Mouse (Mus musculus): Measurements from ENCODE around the gene Adh6b. TPM values are rescaled to one million over a fixed set of nuclear protein-coding genes. Genes with fewer than 3 reads are reported as not detected.

The Adh6b gene
- polyA plus RNA-seq, 1 experiment: 0.05 TPM

DNA sequence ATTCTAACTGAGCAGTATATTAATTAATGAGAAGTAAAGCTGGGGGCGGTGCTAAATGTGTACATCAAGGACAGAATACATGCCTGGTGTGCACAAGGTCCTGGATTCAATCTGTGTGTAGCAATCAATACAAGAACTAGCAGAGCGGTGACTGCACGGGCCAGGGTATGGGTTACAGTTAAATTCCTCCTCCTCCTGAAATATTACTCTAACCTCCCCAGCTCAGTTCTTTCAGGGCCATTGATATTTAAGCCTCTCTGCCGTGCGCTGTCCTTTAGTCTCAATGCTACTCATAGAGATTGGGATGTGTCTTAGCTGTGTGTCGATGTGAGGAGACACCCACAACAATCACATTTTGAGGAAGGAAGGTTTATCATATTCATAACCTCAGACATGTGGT lies 45.6 kb downstream of the Adh6b start:
- H3K4me3 ChIP-seq (ENCODE audit: control insufficient read depth, low read depth, low read length): no peak overlapping the region
- no peak overlapping the region for H3K27ac ChIP-seq (ENCODE audit: control insufficient read depth, insufficient read depth, low read depth, low read length)
- no peaks in the 10 kb centered on the region for H3K27me3 ChIP-seq (ENCODE audit: control insufficient read depth, insufficient read depth, low read length)
- TF ChIP-seq POLR2A (IDR thresholded peaks at IDR 0.05; ENCODE audit: control insufficient read depth, low read depth, low read length): no peak
- no peak for TF ChIP-seq CTCF (IDR thresholded peaks at IDR 0.05; ENCODE audit: control insufficient read depth, insufficient read depth, insufficient replicate concordance, low read depth, low read length)
- H3K36me3 ChIP-seq (ENCODE audit: control insufficient read depth, insufficient read depth, low read length): no peaks in the 10 kb centered on the region
- H3K4me1 ChIP-seq (ENCODE audit: control insufficient read depth, insufficient read depth, low read length): no peaks in the 10 kb centered on the region

DNA sequence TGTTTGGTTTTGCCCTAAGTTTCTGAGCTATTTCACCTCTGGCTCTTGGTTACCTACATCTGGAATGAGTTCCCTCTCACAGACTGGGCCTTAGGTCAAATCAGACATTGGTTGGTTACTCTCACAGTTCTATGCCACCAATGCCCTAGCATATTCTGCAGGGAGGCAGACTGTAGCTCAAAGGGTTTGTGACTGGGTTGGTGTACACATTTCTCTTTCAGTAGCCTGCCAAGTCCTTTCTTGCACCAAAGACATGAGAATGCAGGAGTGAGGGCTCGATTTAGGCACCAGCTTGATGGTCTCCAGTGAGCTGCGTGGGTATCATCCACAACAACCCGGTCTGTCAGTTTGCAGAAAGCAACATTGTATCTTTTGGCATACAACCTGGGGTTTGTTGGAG lies 63.3 kb downstream of the Adh6b start:
- H3K27me3 ChIP-seq (ENCODE audit: control insufficient read depth, insufficient read depth, low read length): no peaks in the 10 kb centered on the region
- H3K4me1 ChIP-seq (ENCODE audit: control insufficient read depth, insufficient read depth, low read length): no peaks in the 10 kb centered on the region
- H3K4me3 ChIP-seq (ENCODE audit: control insufficient read depth, low read depth, low read length): no peak overlapping the region
- no peak for TF ChIP-seq CTCF (IDR thresholded peaks at IDR 0.05; ENCODE audit: control insufficient read depth, insufficient read depth, insufficient replicate concordance, low read depth, low read length)
- TF ChIP-seq POLR2A (IDR thresholded peaks at IDR 0.05; ENCODE audit: control insufficient read depth, low read depth, low read length): no peak
- no peak overlapping the region for H3K27ac ChIP-seq (ENCODE audit: control insufficient read depth, insufficient read depth, low read depth, low read length)
- H3K36me3 ChIP-seq (ENCODE audit: control insufficient read depth, insufficient read depth, low read length): no peaks in the 10 kb centered on the region

DNA sequence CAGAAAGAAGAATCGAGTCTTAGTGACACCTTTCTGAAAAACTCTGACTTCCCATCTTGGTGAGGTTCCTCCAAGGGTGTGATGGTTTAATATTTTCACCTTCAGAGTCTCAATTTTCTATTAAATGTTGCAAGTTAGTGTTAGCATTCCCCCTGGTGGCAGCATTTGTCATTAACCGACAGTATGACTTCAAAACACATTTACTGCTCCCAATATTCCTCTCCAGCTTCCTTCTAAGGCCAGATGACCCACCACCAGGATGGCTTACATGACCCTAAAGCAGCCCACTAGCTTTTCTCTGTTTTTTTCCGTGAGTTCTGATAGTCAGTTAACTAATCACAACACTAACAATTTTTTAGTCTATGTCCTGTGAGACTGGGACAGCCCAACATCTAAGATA lies 63.8 kb downstream of the Adh6b start:
- no peak overlapping the region for H3K27ac ChIP-seq (ENCODE audit: control insufficient read depth, insufficient read depth, low read depth, low read length)
- TF ChIP-seq POLR2A (IDR thresholded peaks at IDR 0.05; ENCODE audit: control insufficient read depth, low read depth, low read length) (no peak), CTCF (IDR thresholded peaks at IDR 0.05; ENCODE audit: control insufficient read depth, insufficient read depth, insufficient replicate concordance, low read depth, low read length) (no peak)
- no peak overlapping the region for H3K4me3 ChIP-seq (ENCODE audit: control insufficient read depth, low read depth, low read length)
- H3K36me3 ChIP-seq (ENCODE audit: control insufficient read depth, insufficient read depth, low read length): no peaks in the 10 kb centered on the region
- H3K27me3 ChIP-seq (ENCODE audit: control insufficient read depth, insufficient read depth, low read length): no peaks in the 10 kb centered on the region
- no peaks in the 10 kb centered on the region for H3K4me1 ChIP-seq (ENCODE audit: control insufficient read depth, insufficient read depth, low read length)

DNA sequence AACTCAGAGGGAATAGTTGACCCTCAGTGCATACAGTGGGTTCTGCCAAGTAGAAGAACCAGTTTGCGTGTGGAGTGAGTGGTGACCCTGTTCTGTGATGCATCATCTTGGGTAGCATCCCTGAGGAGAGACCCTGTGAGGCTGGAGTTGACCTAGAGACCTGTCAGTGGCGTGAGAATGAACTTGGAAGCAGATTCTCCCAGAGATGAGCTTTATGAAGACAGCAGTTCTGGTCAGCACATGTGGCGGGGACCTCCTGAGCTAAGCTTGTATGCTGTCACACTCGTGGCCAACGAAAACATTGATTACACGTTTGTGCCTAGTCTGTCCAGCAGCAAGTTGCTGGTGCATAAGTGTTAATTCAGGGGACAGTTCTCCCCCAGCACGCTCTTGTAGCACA lies 64.3 kb downstream of the Adh6b start:
- no peak overlapping the region for H3K4me3 ChIP-seq (ENCODE audit: control insufficient read depth, low read depth, low read length)
- H3K36me3 ChIP-seq (ENCODE audit: control insufficient read depth, insufficient read depth, low read length): no peaks in the 10 kb centered on the region
- H3K27ac ChIP-seq (ENCODE audit: control insufficient read depth, insufficient read depth, low read depth, low read length): no peak overlapping the region
- H3K27me3 ChIP-seq (ENCODE audit: control insufficient read depth, insufficient read depth, low read length): no peaks in the 10 kb centered on the region
- no peak for TF ChIP-seq POLR2A (IDR thresholded peaks at IDR 0.05; ENCODE audit: control insufficient read depth, low read depth, low read length)
- TF ChIP-seq CTCF (IDR thresholded peaks at IDR 0.05; ENCODE audit: control insufficient read depth, insufficient read depth, insufficient replicate concordance, low read depth, low read length): no peak
- no peaks in the 10 kb centered on the region for H3K4me1 ChIP-seq (ENCODE audit: control insufficient read depth, insufficient read depth, low read length)

DNA sequence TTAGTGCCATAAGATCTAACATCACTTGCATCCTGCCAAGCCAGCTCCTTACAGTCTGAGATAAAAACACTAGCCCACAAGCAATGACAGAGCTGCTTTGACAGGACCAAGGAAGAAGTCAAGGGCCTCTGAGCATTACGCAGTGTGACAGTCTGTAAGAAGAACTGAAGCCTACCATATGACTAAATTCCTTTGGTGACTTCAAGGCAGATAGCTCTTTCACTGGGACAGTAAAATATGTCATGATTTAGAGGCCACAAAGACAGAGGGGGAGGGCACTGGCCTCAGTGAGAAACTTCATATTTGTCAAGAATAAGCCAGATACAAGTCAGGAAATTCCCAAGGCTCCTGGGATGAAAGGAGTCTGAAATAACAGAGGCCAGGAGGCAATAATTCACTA lies 66.3 kb downstream of the Adh6b start:
- no peaks in the 10 kb centered on the region for H3K36me3 ChIP-seq (ENCODE audit: control insufficient read depth, insufficient read depth, low read length)
- H3K27ac ChIP-seq (ENCODE audit: control insufficient read depth, insufficient read depth, low read depth, low read length): no peak overlapping the region
- TF ChIP-seq CTCF (IDR thresholded peaks at IDR 0.05; ENCODE audit: control insufficient read depth, insufficient read depth, insufficient replicate concordance, low read depth, low read length) (no peak), POLR2A (IDR thresholded peaks at IDR 0.05; ENCODE audit: control insufficient read depth, low read depth, low read length) (no peak)
- no peak overlapping the region for H3K4me3 ChIP-seq (ENCODE audit: control insufficient read depth, low read depth, low read length)
- H3K4me1 ChIP-seq (ENCODE audit: control insufficient read depth, insufficient read depth, low read length): no peaks in the 10 kb centered on the region
- no peaks in the 10 kb centered on the region for H3K27me3 ChIP-seq (ENCODE audit: control insufficient read depth, insufficient read depth, low read length)

Other genes with a start within 250 kb of the Adh6b start
- gene Trmt10a, start 198.3 kb upstream of the Adh6b start, polyA plus RNA-seq (2012; rRNA removed): 36.2 and 37.1 TPM in 2 replicates
- gene Mttp, start 196.8 kb upstream of the Adh6b start, polyA plus RNA-seq (2012; rRNA removed): 8.2 and 10.9 TPM in 2 replicates
- gene 4930579F01Rik, start 147.9 kb upstream of the Adh6b start, polyA plus RNA-seq (2012; rRNA removed): 93.6 and 96.6 TPM in 2 replicates
- 4.7 and 4.8 TPM in 2 replicates for gene Adh7, start 124.0 kb upstream of the Adh6b start, polyA plus RNA-seq (2012; rRNA removed)
- gene Adh1, start 80.8 kb upstream of the Adh6b start, polyA plus RNA-seq (2012; rRNA removed): 6.5 and 13.5 TPM in 2 replicates
- not detected in 2 replicates for gene Adh6a, start 28.5 kb upstream of the Adh6b start, polyA plus RNA-seq (2012; rRNA removed)
- gene Adh4, start 73.7 kb downstream of the Adh6b start, polyA plus RNA-seq (2012; rRNA removed): 8.4 and 9.8 TPM in 2 replicates
- gene Adh5, start 101.3 kb downstream of the Adh6b start, polyA plus RNA-seq (2012; rRNA removed): 19.2 and 19.3 TPM in 2 replicates
- gene Metap1, start 147.7 kb downstream of the Adh6b start, polyA plus RNA-seq (2012; rRNA removed): 22.7 and 25.7 TPM in 2 replicates
- 181 and 193 TPM in 2 replicates for gene Eif4e, start 184.4 kb downstream of the Adh6b start, polyA plus RNA-seq (2012; rRNA removed)